Mouse (Mus musculus): ENCODE measurements around the gene Slc1a5. TPM values are rescaled to one million over a fixed set of nuclear protein-coding genes. Genes with fewer than 3 reads are reported as not detected.

The Slc1a5 gene
- total and polyA plus RNA-seq, 3 experiments = 115 to 245 (median 174) TPM

- TF ChIP-seq USF2 (conservative IDR thresholded peaks at IDR 0.05; ENCODE audit: low read depth, low read length) = no peak
- TF ChIP-seq NELFE (IDR thresholded peaks at IDR 0.05; ENCODE audit: low read depth, low read length) = 0 out of 2 replicates have a peak, but pooled peaks have one; percentile 26
- no peak for TF ChIP-seq ZC3H11A (IDR thresholded peaks at IDR 0.05; ENCODE audit: low read depth, low read length)
- peak; percentile 53; the same call in 1 of the 2 replicates for TF ChIP-seq MXI1 (IDR thresholded peaks at IDR 0.05; ENCODE audit: low read depth, low read length)
- peak; percentile 99 for TF ChIP-seq HCFC1 (IDR thresholded peaks at IDR 0.05; ENCODE audit: low read depth, low read length)
- TF ChIP-seq GABPA (IDR thresholded peaks at IDR 0.05; ENCODE audit: insufficient replicate concordance, low read depth, low read length) = peak; percentile 67; the same call in 1 of the 2 replicates
- TF ChIP-seq MAFK (IDR thresholded peaks at IDR 0.05; ENCODE audit: insufficient replicate concordance, low read length) = no peak
- no peak for TF ChIP-seq PAX5 (IDR thresholded peaks at IDR 0.05; ENCODE audit: low read length)
- no peak for TF ChIP-seq ZKSCAN1 (IDR thresholded peaks at IDR 0.05; ENCODE audit: borderline replicate concordance, low read depth, low read length)
- TF ChIP-seq IRF4 (IDR thresholded peaks at IDR 0.05; ENCODE audit: low read depth, low read length) = peak; percentile 39; the same call in 1 of the 2 replicates
- TF ChIP-seq JUND (conservative IDR thresholded peaks at IDR 0.05; ENCODE audit: low read depth, low read length) = no peak
- TF ChIP-seq E2F4 (IDR thresholded peaks at IDR 0.05; ENCODE audit: insufficient replicate concordance, low read depth, low read length) = no peak
- TF ChIP-seq ETS1 (conservative IDR thresholded peaks at IDR 0.05; ENCODE audit: low read depth, low read length) = no peak
- TF ChIP-seq EP300 (IDR thresholded peaks at IDR 0.05; ENCODE audit: low read length) = no peak
- peak; percentile 89 for TF ChIP-seq MYC (IDR thresholded peaks at IDR 0.05; ENCODE audit: low read depth, low read length)
- TF ChIP-seq ELF1 (IDR thresholded peaks at IDR 0.05; ENCODE audit: low read depth, low read length) = peak; percentile 92
Observed at GRCm38 (mm10) chr7:16738073-16738696, 43.0 kb upstream of the Slc1a5 start, which contains the start of gene Ap2s1 (continued).

GRCm38 (mm10) chr7:16739056-16739604 is 42.0 kb upstream of the Slc1a5 start:
- Histone ChIP-seq H3K4me2 (ENCODE audit: insufficient read depth, low read depth, poor library complexity, severe bottlenecking) (peak overlapping the region; percentile 89), H3K4me3 (replicated peaks in 1 of 3; ENCODE audit: low read depth in 2 of 3, low read length in 2 of 3, poor library complexity in 1 of 3) (peak overlapping the region; percentile 79 to 95 (median 94)), H3K9me3 (replicated peaks; ENCODE audit: low read length) (no peaks in the 10 kb centered on the region), H3K27ac (ENCODE audit: insufficient read depth, low read depth) (no peak overlapping the region), H3K27me3 (replicated peaks) (no peaks in the 10 kb centered on the region), H3K4me1 (ENCODE audit: control insufficient read depth in 1 of 2, insufficient read depth in 2 of 2) (peaks cover 5 to 21% of the 10 kb centered on the region in 2 experiments), H3K36me3 (replicated peaks in 1 of 2; ENCODE audit: control insufficient read depth in 1 of 2, insufficient read depth in 1 of 2, low read length in 1 of 2) (peaks cover 12 to 37% of the 10 kb centered on the region in 2 experiments), H3K9ac (ENCODE audit: insufficient read depth, low read depth) (peak overlapping the region; percentile 81), H3K79me2 (replicated peaks; ENCODE audit: control insufficient read depth, extremely low read depth, insufficient read depth, poor library complexity, severe bottlenecking) (peaks cover 12% of the 10 kb centered on the region; the same call in 1 of the 2 replicates)
- dilution Hi-C loops (cut with MboI; ENCODE audit: extremely low pct_ligation_motif_present, extremely low pct_unique_long_range_greater_than_20kb, low sequenced_read_pairs) = no loop called here
- no peak for DNase-seq (ENCODE audit: extremely low read depth)
- no peak for TF ChIP-seq NELFE (IDR thresholded peaks at IDR 0.05; ENCODE audit: low read depth, low read length)
- TF ChIP-seq POLR2AphosphoS2 (IDR thresholded peaks at IDR 0.05; ENCODE audit: low read depth, low read length) = no peak
- TF ChIP-seq MEF2A (IDR thresholded peaks at IDR 0.05; ENCODE audit: borderline replicate concordance, low read depth, low read length) = no peak
- TF ChIP-seq JUN (IDR thresholded peaks at IDR 0.05; ENCODE audit: insufficient read depth, low read depth, low read length) = no peak
- TF ChIP-seq CHD1 (IDR thresholded peaks at IDR 0.05; ENCODE audit: low read depth, low read length) = no peak
- TF ChIP-seq EP300 (IDR thresholded peaks at IDR 0.05; ENCODE audit: low read length) = no peak
- no peak for TF ChIP-seq SIN3A (IDR thresholded peaks at IDR 0.05; ENCODE audit: low read length)
- TF ChIP-seq BHLHE40 (IDR thresholded peaks at IDR 0.05; ENCODE audit: low read depth, low read length) = no peak
- TF ChIP-seq TCF12 (IDR thresholded peaks at IDR 0.05; ENCODE audit: low read depth, low read length) = no peak
- no peak for TF ChIP-seq RAD21 (IDR thresholded peaks at IDR 0.05; ENCODE audit: low read depth, low read length)
- TF ChIP-seq RCOR1 (conservative IDR thresholded peaks at IDR 0.05; ENCODE audit: low read depth, low read length) = no peak
- TF ChIP-seq UBTF (IDR thresholded peaks at IDR 0.05; ENCODE audit: low read depth, low read length) = no peak
- TF ChIP-seq CTCF (conservative IDR thresholded peaks at IDR 0.05 in 1 of 2, IDR thresholded peaks at IDR 0.05 in 1 of 2; ENCODE audit: low read depth in 2 of 2, low read length in 2 of 2) = no peak
- no peak for TF ChIP-seq JUND (conservative IDR thresholded peaks at IDR 0.05; ENCODE audit: low read depth, low read length)
- in situ Hi-C loops (cut with MboI; ENCODE audit: low pct_ligation_motif_present, low pct_unique_long_range_greater_than_20kb, low sequenced_read_pairs) = no loop called here
